Mouse (Mus musculus) midbrain, embryonic 16.5 days (tissue): Measurements from ENCODE around the gene Ddx10. TPM values are rescaled to one million over a fixed set of nuclear protein-coding genes. Genes with fewer than 3 reads are reported as not detected.

ENCODE experiments used
- ATAC-seq: fragments of 200-750 bp; cut with Nextera tagmentation; 2 replicates; pipeline ENCODE4 v1.8.0; 2017; ENCODE audit warnings: moderate TSS enrichment
- H3K27ac ChIP-seq: fragments of 300-500 bp; sonication (generic); 2 replicates; pipeline ENCODE4 v1.5.1; 2014; ENCODE audit warnings: mild to moderate bottlenecking, low read length, mixed read lengths
- H3K27me3 ChIP-seq: fragments of 300-500 bp; sonication (generic); 2 replicates; pipeline ENCODE4 v1.6.1; 2014; ENCODE audit warnings: low read depth, low read length, mixed read lengths; ENCODE audit not compliant: control insufficient read depth, insufficient read depth
- H3K36me3 ChIP-seq: fragments of 300-500 bp; sonication (generic); 2 replicates; pipeline ENCODE4 v1.6.1; 2014; ENCODE audit warnings: mild to moderate bottlenecking, low read length, moderate library complexity, mixed read lengths; ENCODE audit not compliant: control insufficient read depth, insufficient read depth
- H3K4me1 ChIP-seq: fragments of 300-500 bp; sonication (generic); 2 replicates; pipeline ENCODE4 v1.6.1; 2014; ENCODE audit warnings: mild to moderate bottlenecking, low read length, mixed read lengths; ENCODE audit not compliant: control insufficient read depth, insufficient read depth
- H3K4me2 ChIP-seq: fragments of 300-500 bp; sonication (generic); 2 replicates; pipeline ENCODE4 v1.6.1; 2014; ENCODE audit warnings: mild to moderate bottlenecking, low read length, mixed read lengths
- H3K4me3 ChIP-seq: fragments of 300-500 bp; sonication (generic); 2 replicates; pipeline ENCODE4 v1.5.1; 2014; ENCODE audit warnings: low read depth, mild to moderate bottlenecking, low read length, moderate library complexity, mixed read lengths
- H3K9ac ChIP-seq: fragments of 300-500 bp; sonication (generic); 2 replicates; pipeline ENCODE4 v1.6.1; 2014; ENCODE audit warnings: low read depth, low read length, mixed read lengths
- H3K9me3 ChIP-seq: fragments of 300-500 bp; sonication (generic); replicated peaks from 2 replicates; pipeline ENCODE4 v1.6.1; 2014; ENCODE audit warnings: mild to moderate bottlenecking, low read length, mixed read lengths; ENCODE audit not compliant: control insufficient read depth, poor library complexity, severe bottlenecking
- WGBS: fragments of 180-500 bp; shearing (Covaris S2); extraction: QIAGEN DNeasy Blood & Tissue Kit; methylation state at CpG from one replicate; pipeline ENCODE4 v1.1.7; 2014; 5-methylcytosine and 5-hydroxymethylcytosine counted together
- polyA plus RNA-seq: library from polyadenylated mRNA; unstranded; fragments of >200 nt; fragmentation: Nextera tagmentation; extraction: Ambion mirVana; gene quantifications from 2 replicates; pipeline ENCODE4 v1.2.1, GENCODE M21; 2015

The Ddx10 gene
- polyA plus RNA-seq, 1 experiment from 2014 or later = 24.8 TPM

GRCm38 (mm10) chr9:53132826-53133225 lies 115.0 kb downstream of the Ddx10 start:
- Histone ChIP-seq H3K4me1 (no peaks in the 10 kb centered on the region), H3K36me3 (no peaks in the 10 kb centered on the region), H3K9me3 (no peaks in the 10 kb centered on the region), H3K4me2 (no peak overlapping the region), H3K27ac (no peak overlapping the region), H3K4me3 (no peak overlapping the region), H3K27me3 (no peaks in the 10 kb centered on the region), H3K9ac (no peak overlapping the region)
- no peak for ATAC-seq
- WGBS = 100% methylated on average over 1 of the region's 1 CpGs

DNA sequence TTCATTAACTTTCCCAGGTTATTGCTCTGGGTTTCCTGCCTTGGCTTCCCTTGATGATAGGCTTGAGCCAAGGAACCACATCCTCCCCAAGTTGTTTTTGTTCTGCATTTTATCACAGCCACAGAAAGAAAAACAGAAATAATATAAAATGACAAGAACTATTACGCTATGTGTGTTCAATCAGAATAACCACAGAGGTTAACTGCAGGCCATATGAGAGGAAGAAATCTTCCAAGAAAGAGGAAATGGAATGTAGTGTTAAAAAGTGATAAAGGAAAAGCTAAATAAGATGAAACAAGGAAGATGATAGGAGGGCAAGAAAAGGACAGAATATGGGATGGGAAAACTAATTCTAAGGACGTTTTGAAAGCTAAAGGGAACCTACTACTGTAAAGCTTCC lies 117.4 kb downstream of the Ddx10 start:
- H3K4me3 ChIP-seq = no peak overlapping the region
- WGBS = 92% methylated on average over 2 of the region's 2 CpGs
- ATAC-seq = no peak
- H3K27ac ChIP-seq = no peak overlapping the region
- no peaks in the 10 kb centered on the region for H3K9me3 ChIP-seq
- H3K4me2 ChIP-seq = no peak overlapping the region
- H3K9ac ChIP-seq = no peak overlapping the region
- H3K27me3 ChIP-seq = no peaks in the 10 kb centered on the region
- no peaks in the 10 kb centered on the region for H3K4me1 ChIP-seq
- H3K36me3 ChIP-seq = no peaks in the 10 kb centered on the region

GRCm38 (mm10) chr9:53101103-53101502 lies 146.8 kb downstream of the Ddx10 start:
- H3K36me3 ChIP-seq = no peaks in the 10 kb centered on the region
- no peak overlapping the region for H3K4me3 ChIP-seq
- WGBS = 78% methylated on average over 1 of the region's 1 CpGs
- H3K9me3 ChIP-seq = no peaks in the 10 kb centered on the region
- H3K9ac ChIP-seq = no peak overlapping the region
- no peak for ATAC-seq
- H3K4me1 ChIP-seq = no peaks in the 10 kb centered on the region
- no peak overlapping the region for H3K4me2 ChIP-seq
- no peak overlapping the region for H3K27ac ChIP-seq
- H3K27me3 ChIP-seq = no peaks in the 10 kb centered on the region

GRCm38 (mm10) chr9:53095319-53096165 lies 152.3 kb downstream of the Ddx10 start:
- H3K9me3 ChIP-seq = no peaks in the 10 kb centered on the region

GRCm38 (mm10) chr9:53094536-53094935 lies 153.3 kb downstream of the Ddx10 start:
- H3K27ac ChIP-seq = no peak overlapping the region
- WGBS = 92% methylated on average over 7 of the region's 7 CpGs
- no peak for ATAC-seq
- H3K9me3 ChIP-seq = no peaks in the 10 kb centered on the region
- no peaks in the 10 kb centered on the region for H3K27me3 ChIP-seq
- H3K4me2 ChIP-seq = no peak overlapping the region
- H3K9ac ChIP-seq = no peak overlapping the region
- H3K36me3 ChIP-seq = no peaks in the 10 kb centered on the region
- no peaks in the 10 kb centered on the region for H3K4me1 ChIP-seq
- H3K4me3 ChIP-seq = no peak overlapping the region

More at GRCm38 (mm10) chr9:53095319-53096165, 152.3 kb downstream of the Ddx10 start:
- Histone ChIP-seq H3K9ac (no peak overlapping the region), H3K27ac (no peak overlapping the region), H3K4me3 (no peak overlapping the region), H3K27me3 (no peaks in the 10 kb centered on the region), H3K36me3 (no peaks in the 10 kb centered on the region), H3K4me1 (no peaks in the 10 kb centered on the region), H3K4me2 (no peak overlapping the region)
- WGBS = 72% methylated on average over 5 of the region's 5 CpGs
- ATAC-seq = no peak

DNA sequence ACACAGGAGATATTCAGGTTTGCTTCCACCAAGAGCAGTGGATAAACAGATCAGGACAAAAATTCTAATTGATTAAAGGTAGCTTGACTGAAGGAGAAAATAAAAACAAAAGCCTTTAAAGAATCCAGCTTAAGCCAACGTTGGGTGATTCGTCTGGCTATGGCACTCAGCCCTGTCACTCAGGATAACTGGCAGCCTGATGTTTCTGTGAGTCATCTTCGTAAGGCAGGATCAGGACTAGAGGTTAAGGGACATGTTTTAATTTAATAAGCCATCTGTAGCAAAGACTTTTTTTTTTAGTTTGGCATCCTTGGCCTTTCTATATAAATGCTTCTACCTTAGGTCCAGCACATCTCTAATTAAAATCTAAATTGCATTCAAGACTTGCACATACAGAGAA lies 170.2 kb downstream of the Ddx10 start:
- WGBS = 49% methylated on average over 3 of the region's 3 CpGs
- no peak for ATAC-seq
- Histone ChIP-seq H3K4me1 (no peaks in the 10 kb centered on the region), H3K27ac (no peak overlapping the region), H3K27me3 (no peaks in the 10 kb centered on the region), H3K9ac (no peak overlapping the region), H3K4me2 (no peak overlapping the region), H3K9me3 (no peaks in the 10 kb centered on the region), H3K4me3 (no peak overlapping the region), H3K36me3 (no peaks in the 10 kb centered on the region)

GRCm38 (mm10) chr9:53075931-53076330 lies 171.9 kb downstream of the Ddx10 start:
- 85% methylated on average over 3 of the region's 3 CpGs for WGBS
- Histone ChIP-seq H3K4me1 (no peaks in the 10 kb centered on the region), H3K9ac (no peak overlapping the region), H3K4me2 (no peak overlapping the region), H3K4me3 (no peak overlapping the region), H3K36me3 (no peaks in the 10 kb centered on the region), H3K27ac (no peak overlapping the region), H3K9me3 (no peaks in the 10 kb centered on the region), H3K27me3 (no peaks in the 10 kb centered on the region)
- ATAC-seq = no peak

DNA sequence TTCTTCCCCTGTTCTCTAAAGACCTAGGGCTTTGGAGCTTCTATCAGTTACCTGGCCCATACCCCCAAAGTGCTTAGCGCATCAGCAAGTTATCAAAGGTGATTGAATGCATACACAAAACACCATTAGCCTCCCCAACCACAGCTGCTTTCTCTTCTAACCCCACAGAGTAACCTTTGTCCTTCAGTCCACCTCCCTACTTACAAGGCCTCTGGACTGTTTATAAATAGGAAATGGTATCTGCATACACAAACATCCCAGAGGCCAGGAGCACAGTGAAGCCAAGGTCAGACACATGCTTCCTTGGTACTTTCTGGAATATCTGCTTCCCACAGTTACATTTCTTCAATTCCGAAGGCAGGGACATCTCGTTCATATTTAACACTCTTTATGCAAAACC lies 173.4 kb downstream of the Ddx10 start:
- no peak for ATAC-seq
- WGBS = 95% methylated on average over 3 of the region's 3 CpGs
- H3K4me1 ChIP-seq = no peaks in the 10 kb centered on the region

DNA sequence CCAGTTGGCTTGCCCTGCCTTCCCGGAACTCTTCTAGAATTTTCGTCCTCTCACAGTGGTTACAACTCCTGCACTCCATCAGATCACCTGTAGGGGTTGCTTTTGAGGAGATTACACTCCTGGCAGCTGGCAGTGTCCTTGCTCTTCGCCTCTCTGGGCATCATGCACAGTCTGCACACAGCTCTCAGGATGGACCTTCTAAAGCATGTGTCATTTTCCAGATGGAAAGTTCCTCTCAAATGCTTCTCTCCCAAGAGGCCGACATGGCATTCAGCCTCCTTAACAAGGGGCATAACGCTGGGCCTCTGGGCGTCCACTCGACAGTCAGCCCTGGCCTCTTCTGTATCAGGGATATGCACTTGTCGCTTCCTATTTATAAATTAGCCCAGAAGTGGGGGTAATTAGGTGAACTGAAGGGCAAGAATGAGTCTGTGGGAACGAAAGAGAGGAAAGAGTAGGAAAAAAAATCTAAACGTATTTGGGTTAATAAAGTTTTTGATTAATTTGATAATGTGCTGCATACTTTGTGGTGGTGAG lies 174.2 kb downstream of the Ddx10 start:
- H3K4me3 ChIP-seq = no peak overlapping the region
- no peaks in the 10 kb centered on the region for H3K36me3 ChIP-seq
- H3K4me2 ChIP-seq = no peak overlapping the region
- H3K27ac ChIP-seq = no peak overlapping the region
- no peaks in the 10 kb centered on the region for H3K4me1 ChIP-seq
- WGBS = 83% methylated on average over 10 of the region's 10 CpGs
- no peak for ATAC-seq
- no peaks in the 10 kb centered on the region for H3K9me3 ChIP-seq
- H3K9ac ChIP-seq = no peak overlapping the region
- H3K27me3 ChIP-seq = no peaks in the 10 kb centered on the region

More for the DNA sequence above, 173.4 kb downstream of the Ddx10 start:
- no peak overlapping the region for H3K4me3 ChIP-seq
- no peak overlapping the region for H3K4me2 ChIP-seq
- no peaks in the 10 kb centered on the region for H3K27me3 ChIP-seq
- H3K36me3 ChIP-seq = no peaks in the 10 kb centered on the region
- H3K27ac ChIP-seq = no peak overlapping the region
- no peak overlapping the region for H3K9ac ChIP-seq
- H3K9me3 ChIP-seq = no peaks in the 10 kb centered on the region
